Mouse (Mus musculus): ENCODE results near the gene Man2b2.

DNA sequence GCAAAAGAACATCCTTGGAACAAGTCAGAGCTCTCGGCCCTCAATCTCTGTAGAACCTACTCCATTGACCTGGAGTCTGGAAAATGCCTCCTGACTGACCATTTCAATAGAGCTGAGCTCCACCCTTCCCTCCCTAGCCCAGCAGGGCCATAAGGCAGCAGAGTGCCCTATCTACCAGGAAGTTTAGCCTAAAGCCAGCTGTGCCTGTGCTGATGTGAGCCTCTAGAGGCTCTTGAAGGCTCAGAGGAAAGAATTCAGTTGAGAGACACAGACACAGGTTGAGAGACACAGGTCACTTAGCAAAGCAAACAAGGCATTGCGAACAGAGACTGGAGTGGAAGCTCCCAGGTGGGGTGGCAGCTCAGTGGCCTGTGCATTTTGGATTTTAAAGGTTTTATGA is 55.1 kb downstream of the Man2b2 start:
- TF ChIP-seq EP300 (IDR thresholded peaks at IDR 0.05; ENCODE audit: low read depth), result no peak
- no peak for TF ChIP-seq CTCF (IDR thresholded peaks at IDR 0.05; ENCODE audit: low read depth)

Data from liver, postnatal 0 days (tissue).